Mouse (Mus musculus): ENCODE measurements around the gene Zfyve27. TPM values are rescaled to one million over a fixed set of nuclear protein-coding genes. Genes with fewer than 3 reads are reported as not detected.

Gene Zfyve27
- polyA plus RNA-seq (2012; rRNA removed) = 117 and 121 TPM in 2 replicates

GRCm38 (mm10) chr19:42163764-42164163 is at the start of gene Zfyve27:
TSS of gene Zfyve27 (plus strand) at chr19:42163951.

GRCm38 (mm10) chr19:42128787-42129508 is 34.8 kb upstream of the Zfyve27 start, which contains the start of gene Avpi1:
TSS of gene Avpi1 (minus strand) at chr19:42129059.

GRCm38 (mm10) chr19:42147170-42147768 is 16.5 kb upstream of the Zfyve27 start, which contains the start of gene Marveld1:
TSS of gene Marveld1 (plus strand) at chr19:42147400.

GRCm38 (mm10) chr19:42201696-42202381 is 38.1 kb downstream of the Zfyve27 start, which contains the start of gene Sfrp5:
TSS of gene Sfrp5 (minus strand) at chr19:42202252.

Other genes starting within 250 kb of the Zfyve27 start
- 36.0 and 38.2 TPM in 2 replicates for gene Exosc1, start 230.5 kb upstream of the Zfyve27 start, polyA plus RNA-seq (2012; rRNA removed)
- 94.0 and 94.3 TPM in 2 replicates for gene Zdhhc16, start 230.5 kb upstream of the Zfyve27 start, polyA plus RNA-seq (2012; rRNA removed)
- gene Mms19, start 182.8 kb upstream of the Zfyve27 start, polyA plus RNA-seq (2012; rRNA removed) = 71.0 and 74.5 TPM in 2 replicates
- gene Ubtd1, start 182.2 kb upstream of the Zfyve27 start, polyA plus RNA-seq (2012; rRNA removed) = 16.1 and 21.5 TPM in 2 replicates
- gene Ankrd2, start 128.0 kb upstream of the Zfyve27 start, polyA plus RNA-seq (2012; rRNA removed) = 0.23 and 0.68 TPM in 2 replicates
- 1.4 and 2.1 TPM in 2 replicates for gene Hoga1, start 118.3 kb upstream of the Zfyve27 start, polyA plus RNA-seq (2012; rRNA removed)
- gene 4933411K16Rik, start 111.7 kb upstream of the Zfyve27 start, polyA plus RNA-seq (2012; rRNA removed) = 0.20 and 0.33 TPM in 2 replicates
- gene Morn4, start 77.6 kb upstream of the Zfyve27 start, polyA plus RNA-seq (2012; rRNA removed) = 108 and 124 TPM in 2 replicates
- gene Pi4k2a, start 73.5 kb upstream of the Zfyve27 start, polyA plus RNA-seq (2012; rRNA removed) = 42.0 and 42.3 TPM in 2 replicates
- gene Avpi1, start 34.9 kb upstream of the Zfyve27 start, polyA plus RNA-seq (2012; rRNA removed) = 6.5 and 7.9 TPM in 2 replicates
- 16.8 and 34.0 TPM in 2 replicates for gene Marveld1, start 16.6 kb upstream of the Zfyve27 start, polyA plus RNA-seq (2012; rRNA removed)
- 2.0 and 10.9 TPM in 2 replicates for gene Sfrp5, start 38.3 kb downstream of the Zfyve27 start, polyA plus RNA-seq (2012; rRNA removed)
- gene Golga7b, start 83.6 kb downstream of the Zfyve27 start, polyA plus RNA-seq (2012; rRNA removed) = 21.2 and 23.3 TPM in 2 replicates